Mouse (Mus musculus) liver, postnatal 0 days (tissue): ENCODE measurements around the gene Cog1.

Experiments used
- CTCF ChIP-seq: sonication (generic); IDR thresholded peaks from 2 replicates; pipeline ENCODE4 v1.5.1; 2016; ENCODE audit warnings: antibody characterized with exemption, low read depth
- EP300 ChIP-seq: IDR thresholded peaks from 2 replicates; pipeline ENCODE4 v1.6.1; 2016; ENCODE audit warnings: antibody characterized with exemption, low read depth, mild to moderate bottlenecking

GRCm38 (mm10) chr11:113664279-113664678, 15.3 kb downstream of the Cog1 start:
- no peak for TF ChIP-seq CTCF
- no peak for TF ChIP-seq EP300
